Mouse (Mus musculus) C2C12 (cell line): ENCODE results near the gene Gpr146.

Experiments used
- CEBPB ChIP-seq: IDR thresholded peaks from one replicate; pipeline ENCODE4 v1.6.1; 2011; ENCODE audit warnings: low read depth, mild to moderate bottlenecking, control low read depth, moderate library complexity
- CTCF ChIP-seq: IDR thresholded peaks from one replicate; pipeline ENCODE4 v1.5.1; 2011; ENCODE audit not compliant: control insufficient read depth, insufficient read depth, insufficient read length
- FOSL1 ChIP-seq: IDR thresholded peaks from one replicate; pipeline ENCODE4 v1.8.0; 2011; ENCODE audit warnings: mild to moderate bottlenecking, low read length; ENCODE audit not compliant: poor library complexity, insufficient read depth, severe bottlenecking
- MAX ChIP-seq: IDR thresholded peaks from one replicate; pipeline ENCODE4 v1.6.1; 2011; ENCODE audit warnings: mild to moderate bottlenecking, control low read depth
- MYOD1 ChIP-seq: IDR thresholded peaks from one replicate; pipeline ENCODE4 v1.6.1; 2011; ENCODE audit warnings: low read depth; ENCODE audit not compliant: control insufficient read depth, insufficient read length
- MYOG ChIP-seq: IDR thresholded peaks from one replicate; pipeline ENCODE4 v1.6.1; 2011; ENCODE audit not compliant: control insufficient read depth, insufficient read length; ENCODE audit errors: extremely low read depth
- USF1 ChIP-seq: IDR thresholded peaks from one replicate; pipeline ENCODE4 v1.6.1; 2011; ENCODE audit warnings: low read depth, mild to moderate bottlenecking, control low read depth, moderate library complexity

DNA sequence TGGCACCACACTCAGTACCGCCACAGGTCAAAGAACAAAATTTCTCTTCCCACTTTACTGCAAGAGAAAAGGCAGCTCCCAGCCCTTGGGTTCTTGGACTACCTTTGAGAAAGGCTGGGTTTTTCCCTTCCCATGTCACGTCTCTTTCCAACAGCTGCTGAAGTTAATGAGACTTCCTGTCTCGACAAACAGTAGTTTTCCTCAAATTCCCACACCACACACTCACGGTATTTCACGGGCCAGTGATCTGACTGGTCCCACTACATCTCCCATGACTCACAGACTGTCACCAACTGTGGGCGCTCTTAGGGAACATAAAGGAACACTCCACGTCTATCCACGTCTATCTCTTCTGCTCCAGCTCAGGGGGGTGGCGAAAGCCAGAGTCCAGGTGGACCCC is 47.7 kb downstream of the Gpr146 start:
- TF ChIP-seq CEBPB: no peak
- no peak for TF ChIP-seq CTCF
- no peak for TF ChIP-seq MAX
- no peak for TF ChIP-seq USF1
- no peak for TF ChIP-seq MYOG
- no peak for TF ChIP-seq MYOD1
- TF ChIP-seq FOSL1: no peak
